Mouse (Mus musculus) heart, embryonic 11.5 days (tissue): ENCODE data around the gene Dnajc16. TPM values are rescaled to one million over a fixed set of nuclear protein-coding genes. Genes with fewer than 3 reads are reported as not detected.

ENCODE experiments used
- ATAC-seq: fragments of 200-750 bp; cut with Nextera tagmentation; replicated peaks from 2 replicates; pipeline ENCODE4 v1.8.0; 2017; ENCODE audit warnings: moderate library complexity; ENCODE audit not compliant: insufficient number of reproducible peaks, low FRiP score, low TSS enrichment
- H3K27ac ChIP-seq: fragments of 300-500 bp; sonication (generic); 2 replicates; pipeline ENCODE4 v1.5.1; 2014; ENCODE audit warnings: mild to moderate bottlenecking, low read depth, low read length
- H3K27me3 ChIP-seq: fragments of 300-500 bp; sonication (generic); 2 replicates; pipeline ENCODE4 v1.6.1; 2014; ENCODE audit warnings: mild to moderate bottlenecking, low read length, mixed read lengths; ENCODE audit not compliant: control insufficient read depth, insufficient read depth
- H3K36me3 ChIP-seq: fragments of 300-500 bp; sonication (generic); 2 replicates; pipeline ENCODE4 v1.6.1; 2014; ENCODE audit warnings: mild to moderate bottlenecking, low read length, moderate library complexity, mixed read lengths; ENCODE audit not compliant: control insufficient read depth, insufficient read depth
- H3K4me1 ChIP-seq: fragments of 300-500 bp; sonication (generic); 2 replicates; pipeline ENCODE4 v1.6.1; 2014; ENCODE audit warnings: low read length; ENCODE audit not compliant: control insufficient read depth, insufficient read depth
- H3K4me2 ChIP-seq: fragments of 300-500 bp; sonication (generic); 2 replicates; pipeline ENCODE4 v1.6.1; 2014; ENCODE audit warnings: mild to moderate bottlenecking, moderate library complexity
- H3K4me3 ChIP-seq: fragments of 300-500 bp; sonication (generic); 2 replicates; pipeline ENCODE4 v1.5.1; 2014; ENCODE audit warnings: low read depth, low read length
- H3K9ac ChIP-seq: fragments of 300-500 bp; sonication (generic); 2 replicates; pipeline ENCODE4 v1.6.1; 2014; ENCODE audit warnings: mild to moderate bottlenecking, low read depth, low read length, moderate library complexity
- H3K9me3 ChIP-seq: fragments of 300-500 bp; sonication (generic); replicated peaks from 2 replicates; pipeline ENCODE4 v1.6.1; 2016; ENCODE audit warnings: low read length; ENCODE audit not compliant: control insufficient read depth
- WGBS: fragments of 180-500 bp; shearing (Covaris S2); extraction: QIAGEN DNeasy Blood & Tissue Kit; methylation state at CpG from one replicate; pipeline ENCODE4 v1.1.7; 2014; ENCODE audit not compliant: insufficient replicate concordance; 5-methylcytosine and 5-hydroxymethylcytosine counted together
- polyA plus RNA-seq: library from polyadenylated mRNA; unstranded; fragments of >200 nt; fragmentation: Nextera tagmentation; extraction: Ambion mirVana; gene quantifications from 2 replicates; pipeline ENCODE4 v1.2.1, GENCODE M21; 2014

Gene Dnajc16
- polyA plus RNA-seq, 1 experiment from 2014 or later: 3.2 TPM

- Histone ChIP-seq H3K36me3 (peaks cover 20% of the 10 kb centered on the region), H3K4me1 (peaks cover 16% of the 10 kb centered on the region), H3K27ac (no peak overlapping the region), H3K4me2 (no peak overlapping the region), H3K9ac (no peak overlapping the region), H3K9me3 (no peaks in the 10 kb centered on the region), H3K4me3 (no peak overlapping the region), H3K27me3 (no peaks in the 10 kb centered on the region)
- 92% methylated on average over 3 of the region's 3 CpGs for WGBS
- no peak for ATAC-seq
These were observed 25.7 kb downstream of the Dnajc16 start for GRCm38 (mm10) chr4:141765008-141765407.

- Histone ChIP-seq H3K36me3 (peaks cover 15% of the 10 kb centered on the region), H3K9me3 (no peaks in the 10 kb centered on the region), H3K4me2 (no peak overlapping the region), H3K4me3 (no peak overlapping the region), H3K27me3 (no peaks in the 10 kb centered on the region), H3K9ac (no peak overlapping the region), H3K27ac (no peak overlapping the region), H3K4me1 (peaks cover 16% of the 10 kb centered on the region)
- whole genome bisulfite sequencing: 89% methylated on average over 12 of the region's 12 CpGs
- no peak for ATAC-seq
These were observed 27.3 kb downstream of the Dnajc16 start for GRCm38 (mm10) chr4:141763476-141763875.

GRCm38 (mm10) chr4:141762102-141762598 lies 28.6 kb downstream of the Dnajc16 start:
- Histone ChIP-seq H3K36me3 (peaks cover 15% of the 10 kb centered on the region), H3K4me2 (no peak overlapping the region), H3K27me3 (no peaks in the 10 kb centered on the region), H3K4me3 (no peak overlapping the region), H3K27ac (no peak overlapping the region), H3K4me1 (peaks cover 11% of the 10 kb centered on the region), H3K9me3 (no peaks in the 10 kb centered on the region), H3K9ac (no peak overlapping the region)
- ATAC-seq: no peak
- 91% methylated on average over 13 of the region's 13 CpGs for WGBS

GRCm38 (mm10) chr4:141760942-141761341 lies 29.8 kb downstream of the Dnajc16 start:
- no peak overlapping the region for H3K4me2 ChIP-seq
- H3K36me3 ChIP-seq: peaks cover 15% of the 10 kb centered on the region
- 78% methylated on average over 4 of the region's 4 CpGs for WGBS
- H3K9ac ChIP-seq: no peak overlapping the region
- H3K27ac ChIP-seq: no peak overlapping the region
- H3K27me3 ChIP-seq: no peaks in the 10 kb centered on the region
- no peaks in the 10 kb centered on the region for H3K4me1 ChIP-seq
- H3K9me3 ChIP-seq: no peaks in the 10 kb centered on the region
- no peak for ATAC-seq
- no peak overlapping the region for H3K4me3 ChIP-seq

GRCm38 (mm10) chr4:141758874-141759542 lies 31.7 kb downstream of the Dnajc16 start:
- Histone ChIP-seq H3K9ac (peak overlapping the region; percentile 28; the same call in 1 of the 2 replicates), H3K9me3 (no peaks in the 10 kb centered on the region)
- 46% methylated on average over 6 of the region's 6 CpGs for WGBS

GRCm38 (mm10) chr4:141757124-141757523 lies 33.6 kb downstream of the Dnajc16 start:
- no peaks in the 10 kb centered on the region for H3K27me3 ChIP-seq
- 90% methylated on average over 3 of the region's 3 CpGs for WGBS
- no peak for ATAC-seq

More at GRCm38 (mm10) chr4:141758874-141759542, 31.7 kb downstream of the Dnajc16 start:
- no peak overlapping the region for H3K4me3 ChIP-seq
- no peaks in the 10 kb centered on the region for H3K27me3 ChIP-seq
- H3K27ac ChIP-seq: no peak overlapping the region
- peaks cover 11% of the 10 kb centered on the region for H3K36me3 ChIP-seq
- H3K4me1 ChIP-seq: no peaks in the 10 kb centered on the region
- ATAC-seq: no peak
- H3K4me2 ChIP-seq: no peak overlapping the region

GRCm38 (mm10) chr4:141755375-141755930 lies 35.3 kb downstream of the Dnajc16 start:
- no peak overlapping the region for H3K4me3 ChIP-seq
- H3K27ac ChIP-seq: no peak overlapping the region
- no peak overlapping the region for H3K9ac ChIP-seq
- no peak for ATAC-seq
- no peaks in the 10 kb centered on the region for H3K27me3 ChIP-seq
- peaks cover 4% of the 10 kb centered on the region; the same call in 1 of the 2 replicates for H3K4me1 ChIP-seq
- no peaks in the 10 kb centered on the region for H3K9me3 ChIP-seq
- WGBS: 84% methylated on average over 19 of the region's 19 CpGs
- H3K4me2 ChIP-seq: no peak overlapping the region
- no peaks in the 10 kb centered on the region for H3K36me3 ChIP-seq

More at GRCm38 (mm10) chr4:141757124-141757523, 33.6 kb downstream of the Dnajc16 start:
- H3K36me3 ChIP-seq: 0 out of 2 replicates have a peak, but pooled peaks cover 2% of the 10 kb centered on the region
- peaks cover under 1% of the 10 kb centered on the region; the same call in 1 of the 2 replicates for H3K4me1 ChIP-seq
- no peak overlapping the region for H3K4me3 ChIP-seq
- H3K9me3 ChIP-seq: no peaks in the 10 kb centered on the region
- H3K27ac ChIP-seq: no peak overlapping the region
- H3K9ac ChIP-seq: no peak overlapping the region
- no peak overlapping the region for H3K4me2 ChIP-seq

- ATAC-seq: peak; percentile 81
- no peak overlapping the region for H3K4me3 ChIP-seq
These were observed 38.7 kb downstream of the Dnajc16 start for GRCm38 (mm10) chr4:141752076-141752421.

More at GRCm38 (mm10) chr4:141752076-141752421, 38.7 kb downstream of the Dnajc16 start:
- 3% methylated on average over 4 of the region's 4 CpGs for WGBS
- H3K36me3 ChIP-seq: no peaks in the 10 kb centered on the region
- H3K27me3 ChIP-seq: peaks cover 3% of the 10 kb centered on the region; the same call in 1 of the 2 replicates
- peak overlapping the region; percentile 41 for H3K27ac ChIP-seq
- 0 out of 2 replicates have a peak overlapping the region, but pooled peaks have one; percentile 18 for H3K9ac ChIP-seq
- H3K4me1 ChIP-seq: peaks cover 12% of the 10 kb centered on the region; the same call in 1 of the 2 replicates
- peak overlapping the region; percentile 22; the same call in 1 of the 2 replicates for H3K4me2 ChIP-seq
- no peaks in the 10 kb centered on the region for H3K9me3 ChIP-seq
